Mouse (Mus musculus) common myeloid progenitor, adult 5-6 weeks (primary cell): ENCODE results near the gene Phc2. TPM values are rescaled to one million over a fixed set of nuclear protein-coding genes. Genes with fewer than 3 reads are reported as not detected.

ENCODE experiments used
- ATAC-seq: replicated peaks from 2 replicates; pipeline ENCODE4 v1.8.0; 2016; ENCODE audit warnings: low read depth, mild to moderate bottlenecking, moderate TSS enrichment, inconsistent platforms; ENCODE audit not compliant: poor library complexity, severe bottlenecking
- total RNA-seq: library from RNA; stranded (forward); fragments of 200-1000, 187-1606 nt; gene quantifications from 2 replicates; pipeline ENCODE4 v1.2.3, GENCODE M21; 2017

Gene Phc2
- total RNA-seq, 1 experiment from 2014 or later = 23.0 TPM

GRCm38 (mm10) chr4:128688513-128688913, 34.0 kb downstream of the Phc2 start:
- ATAC-seq = peak; percentile 67

GRCm38 (mm10) chr4:128688976-128689375, 34.5 kb downstream of the Phc2 start:
- ATAC-seq = peak; percentile 40

GRCm38 (mm10) chr4:128689739-128690304, 35.3 kb downstream of the Phc2 start:
- ATAC-seq = peak; percentile 16; the same call in 1 of the 2 replicates

GRCm38 (mm10) chr4:128691195-128691594, 36.7 kb downstream of the Phc2 start:
- peak; percentile 68 for ATAC-seq

- no peak for ATAC-seq
These were observed 37.8 kb downstream of the Phc2 start for GRCm38 (mm10) chr4:128692149-128692925.

GRCm38 (mm10) chr4:128693207-128693606, 38.7 kb downstream of the Phc2 start:
- ATAC-seq = no peak

- no peak for ATAC-seq
These were observed 39.8 kb downstream of the Phc2 start for GRCm38 (mm10) chr4:128694315-128694714.

- ATAC-seq = no peak
These were observed 40.6 kb downstream of the Phc2 start for GRCm38 (mm10) chr4:128695149-128695548.

GRCm38 (mm10) chr4:128698011-128698861, 43.7 kb downstream of the Phc2 start:
- ATAC-seq = peak; percentile 64

- ATAC-seq = no peak
These were observed 45.4 kb downstream of the Phc2 start for GRCm38 (mm10) chr4:128699916-128700315.

- no peak for ATAC-seq
These were observed 46.0 kb downstream of the Phc2 start for GRCm38 (mm10) chr4:128700543-128700942.

GRCm38 (mm10) chr4:128705138-128705720, 50.7 kb downstream of the Phc2 start:
- no peak for ATAC-seq

GRCm38 (mm10) chr4:128706626-128707025, 52.1 kb downstream of the Phc2 start:
- ATAC-seq = peak; percentile 68

GRCm38 (mm10) chr4:128707384-128707783, 52.9 kb downstream of the Phc2 start:
- ATAC-seq = no peak

- ATAC-seq = no peak; the same call in 1 of the 2 replicates
These were observed 54.7 kb downstream of the Phc2 start for GRCm38 (mm10) chr4:128709061-128709780.

GRCm38 (mm10) chr4:128709781-128710166, 55.3 kb downstream of the Phc2 start:
- no peak for ATAC-seq

GRCm38 (mm10) chr4:128710286-128710685, 55.8 kb downstream of the Phc2 start:
- ATAC-seq = no peak

GRCm38 (mm10) chr4:128710800-128711199, 56.3 kb downstream of the Phc2 start:
- ATAC-seq = no peak

GRCm38 (mm10) chr4:128711455-128712135, 57.1 kb downstream of the Phc2 start:
- ATAC-seq = peak; percentile 83
